Mouse (Mus musculus) liver, adult 2 months (tissue): ENCODE measurements around the gene Pax6. TPM values are rescaled to one million over a fixed set of nuclear protein-coding genes. Genes with fewer than 3 reads are reported as not detected.

ENCODE experiments used
- DNase-seq: peaks from one replicate; pipeline ENCODE4 v3.0.0-alpha.2; 2011; ENCODE audit warnings: low read depth, low spot score; ENCODE audit errors: extremely low read depth
- H3K27ac ChIP-seq: fragments of 200-500 bp; replicated peaks from 2 replicates; pipeline ENCODE4 v1.5.1; 2012; ENCODE audit warnings: low read depth, mild to moderate bottlenecking, control low read depth, inconsistent platforms, low read length; ENCODE audit not compliant: insufficient read depth
- H3K27me3 ChIP-seq: fragments of 200-500 bp; 2 replicates; pipeline ENCODE4 v1.6.1; 2012; ENCODE audit warnings: mild to moderate bottlenecking, moderate library complexity, low read length, inconsistent platforms; ENCODE audit not compliant: control insufficient read depth, insufficient read depth
- H3K36me3 ChIP-seq: fragments of 200-500 bp; 2 replicates; pipeline ENCODE4 v1.6.1; 2012; ENCODE audit warnings: low read length, inconsistent platforms; ENCODE audit not compliant: control insufficient read depth, insufficient read depth
- H3K4me1 ChIP-seq: fragments of 200-500 bp; 2 replicates; pipeline ENCODE4 v1.6.1; 2011; ENCODE audit warnings: low read length; ENCODE audit not compliant: control insufficient read depth, insufficient read depth
- H3K4me3 ChIP-seq: fragments of 200-500 bp; 2 replicates; pipeline ENCODE4 v1.5.1; 2011; ENCODE audit warnings: low read depth, mild to moderate bottlenecking, control low read depth, low read length, moderate library complexity; ENCODE audit not compliant: insufficient read depth
- H3K79me2 ChIP-seq: fragments of 200-500 bp; 2 replicates; pipeline ENCODE4 v1.6.1; 2012; ENCODE audit warnings: inconsistent platforms, mild to moderate bottlenecking, low read length, moderate library complexity; ENCODE audit not compliant: control insufficient read depth, insufficient read depth
- H3K9ac ChIP-seq: fragments of 200-500 bp; 2 replicates; pipeline ENCODE4 v1.6.1; 2012; ENCODE audit warnings: low read depth, mild to moderate bottlenecking, control low read depth, inconsistent platforms, low read length
- CTCF ChIP-seq: fragments of 200-500 bp; IDR thresholded peaks from 2 replicates; pipeline ENCODE4 v1.5.1; 2011; ENCODE audit warnings: low read depth, low read length, control low read depth
- POLR2A ChIP-seq: fragments of 200-500 bp; IDR thresholded peaks from 2 replicates; pipeline ENCODE4 v1.6.1; 2011; ENCODE audit warnings: low read length, control low read depth; ENCODE audit not compliant: insufficient read depth; ENCODE audit errors: extremely low read depth
- WGBS: fragments of 180-500 bp; shearing (Covaris S2); methylation state at CpG from one replicate; pipeline ENCODE4 v1.1.7; 2018; 5-methylcytosine and 5-hydroxymethylcytosine counted together
- polyA plus RNA-seq: library from polyadenylated mRNA; depleted of rRNA; stranded (reverse); fragments of >200 nt; gene quantifications from 2 replicates; pipeline ENCODE4 v1.2.3, GENCODE M21; 2012
- total RNA-seq: library from RNA; depleted of rRNA; stranded (reverse); fragments of >200 nt; gene quantifications from 2 replicates; pipeline ENCODE4 v1.2.3, GENCODE M21; 2014

Pax6 gene
- total and polyA plus RNA-seq, 2 experiments = not detected

DNA sequence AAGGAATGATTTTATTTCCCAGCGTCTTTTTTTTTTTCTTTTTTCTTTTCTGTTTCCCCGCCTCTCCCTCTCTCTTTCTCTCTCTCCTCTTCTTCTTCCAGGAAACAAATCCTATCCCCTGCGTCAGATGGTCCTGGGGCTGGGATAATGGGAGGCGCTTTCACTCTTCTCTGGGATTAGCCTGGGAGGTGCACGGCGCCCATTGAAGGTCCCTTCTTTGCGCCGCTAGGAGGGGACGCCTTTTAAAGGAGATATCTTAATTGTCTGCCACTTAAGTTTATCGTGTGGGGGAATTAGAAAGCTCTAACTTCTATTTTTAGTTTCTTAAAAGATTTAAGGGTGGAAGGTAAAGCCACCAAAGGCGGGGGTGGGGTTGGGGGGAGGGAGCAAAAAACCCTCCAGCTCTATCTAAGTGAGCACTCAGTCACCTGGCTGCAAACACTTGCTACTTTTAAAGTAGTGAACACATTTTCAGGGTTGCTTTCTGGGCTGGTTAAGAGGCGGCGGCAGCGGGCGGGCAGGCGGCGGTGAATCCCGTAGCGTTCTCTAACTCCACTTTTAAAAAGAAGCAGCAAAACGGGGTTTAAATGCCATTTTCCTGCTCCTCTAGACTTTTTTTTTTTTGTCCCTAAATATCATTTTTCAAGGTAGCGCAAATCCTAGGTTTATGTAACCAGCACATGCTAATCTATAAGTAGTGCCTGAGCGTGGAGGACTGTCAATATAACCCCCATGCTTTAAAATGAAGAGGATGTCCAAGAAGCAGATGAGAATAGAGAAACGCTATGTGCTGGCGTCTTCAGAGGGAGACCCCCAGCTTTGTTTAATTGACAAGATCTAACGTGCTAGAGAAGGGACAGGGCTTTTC is 20.0 kb downstream of the Pax6 start:
- DNase-seq = no peak
- 4% methylated on average over 25 of the region's 25 CpGs for WGBS
- Histone ChIP-seq H3K4me3 (no peak overlapping the region), H3K9ac (no peak overlapping the region), H3K27ac (no peak overlapping the region), H3K79me2 (no peaks in the 10 kb centered on the region), H3K27me3 (peaks cover 33% of the 10 kb centered on the region), H3K4me1 (no peaks in the 10 kb centered on the region), H3K36me3 (no peaks in the 10 kb centered on the region)
- no peak for TF ChIP-seq CTCF
- TF ChIP-seq POLR2A = no peak

DNA sequence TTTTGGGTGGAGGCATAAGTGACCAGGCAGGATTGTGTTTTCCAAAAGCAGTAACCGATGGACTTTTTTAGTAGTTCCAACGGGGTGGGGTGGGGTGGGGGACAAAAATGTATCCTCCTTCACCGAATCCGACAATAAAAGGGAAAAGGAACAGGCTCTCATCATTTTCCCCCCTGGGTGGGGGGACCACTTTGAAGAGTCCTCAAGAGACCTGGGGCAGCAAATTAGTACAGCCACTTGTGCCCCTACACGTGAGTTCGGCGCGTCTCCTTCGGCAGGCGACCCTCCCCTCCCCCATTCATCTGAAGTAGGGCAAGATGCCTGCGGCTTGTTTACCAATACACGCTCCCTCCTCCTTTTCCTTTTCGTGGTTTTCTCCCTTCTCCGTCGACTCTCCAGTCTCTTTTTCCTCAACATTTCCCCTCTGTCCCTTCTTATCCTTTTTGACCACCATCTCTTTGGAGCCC is 20.6 kb downstream of the Pax6 start:
- Histone ChIP-seq H3K27ac (no peak overlapping the region), H3K9ac (no peak overlapping the region), H3K79me2 (no peaks in the 10 kb centered on the region), H3K4me1 (no peaks in the 10 kb centered on the region), H3K36me3 (no peaks in the 10 kb centered on the region), H3K27me3 (peaks cover 31% of the 10 kb centered on the region), H3K4me3 (no peak overlapping the region)
- WGBS = 2% methylated on average over 15 of the region's 15 CpGs
- no peak for DNase-seq
- TF ChIP-seq POLR2A (no peak), CTCF (no peak)

DNA sequence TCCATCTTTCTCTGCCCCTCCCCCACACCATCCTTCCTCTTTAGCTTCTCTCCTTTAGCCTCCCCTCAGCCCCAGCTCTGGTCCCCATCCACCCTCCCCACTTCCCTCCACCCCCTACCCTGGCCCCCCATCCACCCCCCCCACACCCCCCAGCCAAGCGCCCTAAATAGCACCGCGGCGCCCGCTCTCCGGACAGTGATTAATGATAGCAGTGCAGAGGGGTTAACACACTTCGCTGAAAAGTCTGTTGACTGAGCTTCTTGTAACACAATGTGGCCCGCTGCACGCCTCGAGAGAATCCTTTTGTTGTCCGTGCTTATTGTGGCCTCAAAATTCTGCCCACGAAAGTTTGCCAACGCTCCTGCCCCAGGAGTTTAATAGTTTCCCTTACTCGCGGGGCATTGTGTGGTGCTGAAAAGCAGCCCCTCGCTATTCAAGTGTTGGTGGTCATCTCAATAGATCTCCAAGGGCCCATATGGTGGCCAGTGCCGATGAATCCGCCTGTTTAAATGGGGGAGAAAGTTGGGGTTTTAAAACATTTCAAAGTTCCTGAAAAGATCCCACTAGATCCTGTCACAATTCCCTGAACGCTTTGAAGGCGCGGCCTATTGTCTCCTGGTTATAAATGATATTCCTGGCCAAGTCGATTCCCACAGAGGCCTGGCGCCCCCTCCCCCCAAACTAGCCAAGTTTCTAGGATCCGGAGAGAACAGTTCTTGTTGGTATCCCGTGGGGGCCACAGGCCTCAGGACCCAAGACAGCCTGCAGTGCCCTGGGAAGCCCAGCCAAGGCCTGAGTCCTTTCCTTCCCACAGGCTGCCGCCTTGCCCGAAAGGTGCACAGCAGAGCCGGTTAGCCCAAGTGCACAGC is 21.3 kb downstream of the Pax6 start:
- no peaks in the 10 kb centered on the region for H3K36me3 ChIP-seq
- WGBS = 9% methylated on average over 28 of the region's 28 CpGs
- peaks cover 28% of the 10 kb centered on the region for H3K27me3 ChIP-seq

DNA sequence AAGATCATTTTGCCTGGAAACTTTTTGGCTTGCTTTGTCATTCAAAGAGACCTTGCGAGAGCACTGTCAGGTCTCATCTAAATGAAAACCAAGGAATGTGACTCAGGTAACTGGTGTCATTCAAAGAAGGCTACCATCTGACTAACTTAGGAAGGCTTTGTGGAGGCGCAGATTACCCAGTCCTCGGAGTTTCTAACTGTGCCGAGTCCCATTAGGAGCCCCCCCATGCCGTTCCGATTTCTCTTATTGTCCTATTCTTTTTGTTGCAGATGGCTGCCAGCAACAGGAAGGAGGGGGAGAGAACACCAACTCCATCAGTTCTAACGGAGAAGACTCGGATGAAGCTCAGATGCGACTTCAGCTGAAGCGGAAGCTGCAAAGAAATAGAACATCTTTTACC is 22.6 kb downstream of the Pax6 start:
- no peak for TF ChIP-seq CTCF
- TF ChIP-seq POLR2A = no peak
- H3K4me3 ChIP-seq = no peak overlapping the region
- 16% methylated on average over 10 of the region's 10 CpGs for WGBS
- H3K79me2 ChIP-seq = no peaks in the 10 kb centered on the region
- H3K4me1 ChIP-seq = no peaks in the 10 kb centered on the region
- H3K27ac ChIP-seq = no peak overlapping the region
- no peak for DNase-seq
- H3K9ac ChIP-seq = no peak overlapping the region
- H3K27me3 ChIP-seq = peaks cover 22% of the 10 kb centered on the region; the same call in 1 of the 2 replicates
- no peaks in the 10 kb centered on the region for H3K36me3 ChIP-seq

More for the DNA sequence above, 21.3 kb downstream of the Pax6 start:
- H3K4me3 ChIP-seq = no peak overlapping the region
- no peak for DNase-seq
- TF ChIP-seq CTCF (no peak), POLR2A (no peak)
- no peaks in the 10 kb centered on the region for H3K4me1 ChIP-seq
- no peak overlapping the region for H3K27ac ChIP-seq
- no peaks in the 10 kb centered on the region for H3K79me2 ChIP-seq
- H3K9ac ChIP-seq = no peak overlapping the region

DNA sequence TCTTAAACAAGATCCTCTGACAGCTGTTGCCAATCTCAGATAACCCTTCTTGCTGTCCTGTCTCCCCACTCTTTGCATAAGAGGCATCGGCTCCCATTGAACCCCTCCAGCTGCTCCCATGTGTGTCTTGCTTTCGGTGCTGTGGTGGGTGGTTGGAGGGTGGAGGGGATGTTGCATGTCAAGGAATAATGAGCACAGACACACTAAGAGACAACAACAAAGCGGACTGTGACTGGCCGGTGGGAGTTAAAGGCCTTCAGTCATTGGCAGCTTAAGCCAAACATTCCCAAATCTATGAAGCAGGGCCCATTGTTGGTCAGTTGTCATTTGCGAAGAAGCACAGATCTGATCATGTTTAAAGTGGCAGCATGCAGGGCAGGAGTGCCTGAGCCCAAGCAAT is 29.0 kb downstream of the Pax6 start:
- no peak for TF ChIP-seq POLR2A
- no peak for TF ChIP-seq CTCF
- 98% methylated on average over 5 of the region's 5 CpGs for WGBS
- Histone ChIP-seq H3K4me1 (no peaks in the 10 kb centered on the region), H3K4me3 (no peak overlapping the region), H3K27ac (no peak overlapping the region), H3K27me3 (peaks cover 1% of the 10 kb centered on the region; the same call in 1 of the 2 replicates), H3K36me3 (peaks cover 7% of the 10 kb centered on the region; the same call in 1 of the 2 replicates), H3K79me2 (no peaks in the 10 kb centered on the region), H3K9ac (no peak overlapping the region)
- DNase-seq = no peak
